Mouse (Mus musculus): ENCODE results near the gene Wwp2.
"Not testable (repeated sequence)": the region's sequence is repeated elsewhere in the genome, so short reads cannot be mapped to it uniquely, and the experiment has no call there.

The Wwp2 gene

DNA sequence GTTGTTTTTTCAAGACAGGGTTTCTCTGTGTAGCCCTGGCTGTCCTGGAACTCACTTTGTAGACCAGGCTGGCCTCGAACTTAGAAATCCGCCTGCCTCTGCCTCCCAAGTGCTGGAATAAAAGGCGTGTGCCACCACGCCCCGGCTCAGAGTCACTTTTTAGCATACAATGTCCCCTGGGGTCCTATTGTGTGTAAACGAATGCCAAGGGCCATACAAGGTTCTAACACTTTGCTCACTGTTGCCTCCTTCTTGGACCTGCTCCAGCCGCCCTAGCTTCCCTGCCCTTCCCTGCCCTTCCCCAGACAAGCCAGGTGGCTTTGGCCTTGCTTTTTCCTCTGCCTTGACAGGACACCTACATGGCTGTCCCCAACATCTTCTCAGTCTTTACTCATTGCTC is 40.6 kb downstream of the Wwp2 start:
- DNase-seq, result not testable (repeated sequence)

DNA sequence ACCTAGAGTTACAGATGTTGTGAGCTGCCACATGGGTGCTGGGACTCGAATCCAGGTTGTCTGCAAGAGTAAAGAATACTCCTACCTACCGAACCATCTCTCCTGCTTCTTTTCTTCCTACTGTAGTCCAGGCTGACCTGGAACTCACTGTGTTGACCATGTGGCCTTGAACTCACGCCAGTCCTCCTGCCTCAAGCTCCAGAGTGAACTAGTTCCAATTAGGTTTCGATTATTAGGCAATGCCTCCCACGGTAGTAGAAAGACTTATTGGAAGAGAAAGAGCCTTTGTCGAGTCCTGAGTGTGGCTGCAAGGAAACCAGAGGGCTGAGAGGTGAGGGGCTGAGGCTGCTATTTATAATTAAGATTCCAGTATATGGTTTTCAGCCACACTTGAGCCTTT is 42.6 kb downstream of the Wwp2 start:
- DNase-seq, result no peak

DNA sequence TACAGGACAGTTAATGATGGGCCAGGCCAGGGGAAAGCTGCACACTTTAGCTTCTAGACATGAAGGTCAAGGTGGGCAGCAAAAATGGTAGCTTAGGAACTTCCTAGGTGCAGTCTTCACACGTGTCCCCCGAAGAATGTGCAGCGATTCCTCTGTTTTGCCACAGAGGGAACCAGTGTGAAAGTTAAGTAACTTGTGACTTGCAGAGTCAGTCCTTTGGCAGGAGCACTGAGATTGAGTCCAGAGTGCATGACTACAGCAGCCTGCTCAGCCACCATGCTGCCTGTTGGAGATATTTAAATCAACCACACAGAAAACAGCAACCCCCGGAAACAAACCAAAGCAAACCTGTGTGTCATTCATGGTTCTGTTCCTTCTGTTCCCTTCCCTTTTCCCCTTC is 44.3 kb downstream of the Wwp2 start:
- DNase-seq, result no peak

DNA sequence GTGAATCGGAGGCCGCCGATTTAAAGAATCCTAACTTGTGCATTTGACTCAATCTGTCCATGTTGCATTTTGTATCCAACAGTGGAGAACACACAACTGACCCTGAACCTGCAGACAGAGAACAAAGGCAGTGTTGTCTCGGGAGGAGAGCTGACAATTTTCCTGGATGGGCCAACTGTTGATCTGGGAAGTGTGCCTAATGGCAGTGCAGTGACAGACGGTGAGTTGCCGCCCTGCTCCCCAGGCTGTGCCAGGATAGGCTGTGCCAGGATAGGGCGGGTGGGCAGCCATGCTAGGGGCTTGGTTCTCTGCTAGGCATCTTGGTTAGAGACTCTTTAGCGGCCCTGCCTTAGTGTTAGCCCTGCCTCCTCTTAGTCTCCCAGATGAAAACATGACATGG is 47.1 kb downstream of the Wwp2 start:
- DNase-seq, result no peak

DNA sequence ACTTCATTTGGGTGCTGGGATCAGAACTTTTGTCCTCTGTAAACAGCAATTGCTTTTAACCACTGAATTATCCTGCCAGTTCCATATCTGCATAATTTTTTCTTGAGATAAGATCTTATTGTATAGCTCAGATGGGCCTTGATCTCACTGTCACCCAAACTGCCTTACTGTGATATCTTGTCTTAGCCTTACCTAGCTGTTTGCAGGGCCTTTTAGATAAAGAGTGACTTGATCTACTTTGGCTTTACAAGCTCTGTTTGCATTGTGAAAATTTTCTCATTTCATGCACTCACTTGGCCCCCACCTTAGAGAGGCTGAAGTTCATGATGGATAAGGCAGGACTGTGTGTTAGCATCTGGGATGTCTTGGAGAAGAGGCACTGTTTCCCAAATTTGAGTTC is 48.8 kb downstream of the Wwp2 start:
- DNase-seq, result no peak

DNA sequence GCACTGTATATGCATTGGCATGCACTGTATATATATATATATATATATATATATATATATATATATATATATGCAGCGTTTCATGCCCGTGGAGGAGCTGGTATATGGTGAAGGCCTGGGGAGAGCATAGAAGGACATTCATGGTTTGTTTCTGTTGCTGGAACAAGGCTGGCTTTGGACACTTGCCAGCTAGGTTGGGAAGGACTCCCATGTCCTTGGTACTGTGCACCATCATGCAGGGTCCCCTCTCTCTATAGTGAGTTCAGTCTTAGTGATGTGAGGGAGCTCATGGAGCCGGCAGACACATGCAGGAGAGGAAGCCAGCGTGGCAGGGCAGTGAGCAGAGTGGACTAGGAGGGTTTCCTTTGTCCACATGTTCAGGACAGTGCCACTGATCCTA is 52.4 kb downstream of the Wwp2 start:
- DNase-seq, result no peak

DNA sequence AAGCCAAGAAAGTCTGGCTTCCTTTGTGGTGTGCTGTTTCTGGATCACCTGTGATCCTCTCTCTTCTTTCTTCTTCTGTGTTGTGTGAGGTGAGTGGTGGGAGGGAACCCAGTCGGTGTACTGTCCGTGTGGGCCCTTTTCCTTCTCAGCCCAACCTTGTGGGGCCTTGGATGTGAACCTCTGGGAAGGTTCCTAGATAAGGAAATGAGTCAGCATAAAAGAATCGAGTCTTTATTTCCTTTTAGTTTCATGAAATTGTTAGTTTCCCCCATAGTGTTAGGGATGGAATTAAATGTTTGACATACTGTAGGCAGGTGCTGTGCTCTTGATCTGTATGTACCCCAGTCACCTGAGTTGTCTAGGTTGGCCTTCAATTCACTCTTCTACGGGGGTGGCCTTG is 52.9 kb downstream of the Wwp2 start:
- DNase-seq, result no peak

DNA sequence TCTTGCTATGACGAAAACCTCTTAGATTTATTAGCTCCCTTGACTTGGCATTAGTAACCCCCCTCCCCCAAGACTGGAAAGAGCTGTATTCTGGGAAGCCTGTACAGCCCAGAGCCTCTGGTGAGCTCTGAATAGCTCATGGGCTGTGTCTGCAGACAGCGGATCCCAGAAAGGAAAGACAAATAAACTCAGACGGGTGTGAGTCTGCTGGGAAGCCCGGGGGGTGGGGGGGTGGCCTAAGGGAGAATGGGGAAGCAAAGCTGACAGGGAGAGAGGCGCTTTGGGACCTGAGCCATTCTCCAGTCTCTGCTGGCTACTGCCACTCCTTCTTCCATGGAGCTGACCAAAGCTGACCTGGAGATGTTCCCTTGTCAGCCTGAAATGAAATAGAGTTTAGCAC is 53.8 kb downstream of the Wwp2 start:
- no peak for DNase-seq

DNA sequence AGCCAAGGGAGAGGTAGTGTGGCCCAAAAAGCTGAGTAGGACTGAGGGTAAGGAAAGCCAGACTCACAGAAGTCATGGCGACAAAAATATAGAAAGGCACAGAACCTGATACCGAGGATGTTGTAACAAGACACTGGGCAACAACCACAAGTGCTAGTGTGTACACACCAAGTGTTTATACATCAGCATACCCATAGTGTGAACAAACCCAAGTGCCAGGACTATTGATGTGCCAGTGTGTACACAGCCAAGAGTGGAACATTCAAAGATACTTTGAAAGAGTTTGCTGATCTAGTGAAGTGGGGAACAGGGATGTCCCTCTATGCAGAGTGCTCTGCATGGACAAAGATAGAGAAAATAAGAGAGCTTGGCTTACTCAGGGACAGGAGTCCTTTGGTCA is 54.5 kb downstream of the Wwp2 start:
- DNase-seq, result no peak

DNA sequence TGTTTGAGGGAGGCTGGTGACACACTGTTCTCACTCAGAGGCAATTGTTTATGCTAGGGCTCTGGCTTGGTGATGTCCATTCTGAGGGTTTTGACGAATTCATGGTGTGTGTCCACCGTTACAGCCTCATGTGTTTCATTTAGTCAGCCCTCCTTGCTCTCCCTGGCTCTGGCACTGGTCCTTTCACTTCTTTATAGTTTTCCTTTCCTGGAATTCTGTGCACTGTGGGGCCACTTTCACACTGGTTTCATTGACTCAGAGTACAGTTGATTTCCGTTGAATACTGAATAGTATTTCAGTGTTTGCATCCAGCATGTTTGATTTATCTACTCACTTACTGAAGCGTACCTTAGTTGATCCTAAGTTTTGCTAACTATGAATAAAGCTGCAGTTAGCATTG is 55.0 kb downstream of the Wwp2 start:
- no peak for DNase-seq

DNA sequence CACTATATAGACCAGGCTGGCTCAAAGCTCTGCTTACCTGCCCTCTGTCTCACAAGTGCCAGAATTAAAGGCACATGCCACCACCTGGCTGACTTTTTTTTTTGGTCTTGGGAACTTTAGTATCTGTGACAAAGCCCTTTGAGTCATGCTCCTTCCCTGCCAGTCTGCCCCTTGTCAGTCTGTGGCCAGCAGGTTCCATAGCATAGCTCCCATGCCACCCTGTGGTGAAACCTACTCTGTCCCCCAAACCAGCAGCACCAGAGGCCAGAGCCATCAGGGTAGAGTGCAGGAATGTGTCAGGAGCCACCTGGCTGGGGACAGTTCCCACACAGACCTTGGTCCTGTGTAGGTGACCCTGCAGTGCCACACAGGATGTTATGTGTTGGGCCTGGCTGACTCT is 55.7 kb downstream of the Wwp2 start:
- no peak for DNase-seq

DNA sequence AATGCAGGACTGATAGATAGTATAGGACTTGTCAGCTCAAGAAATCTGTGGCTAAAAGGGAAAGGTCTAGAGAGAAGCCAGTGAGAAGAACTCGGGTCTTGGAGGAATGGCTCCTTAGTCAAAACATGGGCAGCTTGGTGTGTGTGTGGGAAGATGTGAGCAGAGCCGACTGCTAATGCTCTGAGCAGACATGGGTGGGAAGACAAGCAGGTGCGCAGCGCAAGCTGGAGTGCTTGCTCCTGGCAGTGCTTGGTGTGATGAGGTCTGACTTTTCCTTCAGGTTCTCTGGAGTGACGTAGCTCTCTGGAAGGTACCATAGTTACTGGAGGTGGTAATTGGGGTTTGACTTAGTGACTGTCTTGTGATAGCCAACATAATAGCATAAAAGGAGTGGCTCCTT is 56.6 kb downstream of the Wwp2 start:
- no peak for DNase-seq

DNA sequence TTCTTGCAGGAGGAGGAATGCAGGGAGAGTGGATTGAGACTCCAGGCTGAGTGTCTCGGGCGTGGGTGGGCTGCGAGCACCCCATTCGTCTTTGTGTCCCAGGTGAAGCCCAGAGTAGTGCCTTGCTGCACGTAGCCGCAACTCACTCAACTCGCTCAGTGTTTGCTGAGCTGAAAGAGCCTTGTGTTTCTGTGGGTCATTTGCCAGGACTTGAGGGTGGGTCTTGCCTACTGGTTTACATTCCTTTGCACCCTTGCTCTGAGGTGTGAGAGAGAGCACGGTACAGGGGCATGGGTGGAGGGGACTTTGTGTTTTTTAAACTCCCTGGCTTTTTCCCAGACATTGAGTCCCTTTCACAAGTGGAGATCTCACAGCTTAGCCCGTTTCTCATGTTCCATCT is 59.3 kb downstream of the Wwp2 start:
- DNase-seq, result no peak

DNA sequence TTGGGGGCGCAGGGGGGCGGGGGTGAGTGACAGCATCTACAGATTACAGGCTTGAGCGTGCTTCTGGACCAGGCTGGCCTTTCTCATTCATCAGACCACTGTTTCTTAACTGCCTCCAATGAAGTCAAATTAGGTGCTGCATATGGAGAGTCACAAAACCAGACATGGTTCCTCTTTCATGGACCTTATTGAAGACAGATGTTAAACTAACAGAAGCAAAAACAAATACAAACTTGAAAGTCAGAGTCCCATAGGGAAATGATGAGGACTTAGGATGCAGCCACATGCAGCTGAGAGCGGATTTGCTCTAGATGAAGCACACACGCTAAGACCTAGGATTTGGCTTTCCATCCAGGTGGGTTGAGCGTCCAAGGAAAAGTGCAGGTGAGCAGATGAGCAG is 61.5 kb downstream of the Wwp2 start:
- no peak for DNase-seq

DNA sequence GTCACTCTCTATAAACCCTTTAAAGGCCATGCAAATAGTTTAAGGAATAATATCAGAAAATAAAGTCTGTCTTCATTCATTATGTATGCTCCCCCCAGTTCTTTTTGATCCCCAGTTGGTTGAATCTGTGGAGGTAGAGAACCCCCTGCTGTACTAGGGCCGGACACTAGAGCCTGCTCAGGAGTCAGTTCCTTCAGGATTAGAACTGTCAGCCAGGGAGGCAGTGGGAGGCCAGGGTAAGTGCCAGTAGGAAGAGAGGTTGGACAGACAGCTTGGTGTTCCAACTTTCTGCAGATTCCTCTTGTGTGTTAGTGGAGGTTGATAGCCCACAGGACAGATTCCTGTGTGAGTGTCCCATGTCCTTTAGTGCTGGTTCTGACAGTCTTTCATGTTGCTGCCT is 62.2 kb downstream of the Wwp2 start:
- DNase-seq, result no peak

DNA sequence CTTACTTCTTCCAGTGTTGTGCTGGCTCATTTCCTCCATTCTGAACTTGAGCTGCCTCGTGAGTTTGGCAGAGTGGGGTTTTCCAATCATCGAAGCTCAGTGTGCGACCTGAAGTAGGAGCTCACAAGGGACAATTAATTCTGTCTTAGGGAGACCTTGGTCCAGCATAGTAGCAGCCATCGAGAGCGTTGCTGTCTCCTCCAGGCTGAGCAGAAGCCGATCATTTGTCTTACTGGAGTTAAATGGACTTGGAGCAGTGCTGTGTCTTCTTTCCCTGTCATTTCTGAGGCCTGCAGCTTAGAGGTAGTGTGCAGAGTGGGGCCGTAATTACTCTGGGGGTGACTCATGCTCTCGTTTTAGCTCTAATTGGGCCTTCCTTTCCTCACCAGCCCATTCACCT is 62.6 kb downstream of the Wwp2 start:
- no peak for DNase-seq

DNA sequence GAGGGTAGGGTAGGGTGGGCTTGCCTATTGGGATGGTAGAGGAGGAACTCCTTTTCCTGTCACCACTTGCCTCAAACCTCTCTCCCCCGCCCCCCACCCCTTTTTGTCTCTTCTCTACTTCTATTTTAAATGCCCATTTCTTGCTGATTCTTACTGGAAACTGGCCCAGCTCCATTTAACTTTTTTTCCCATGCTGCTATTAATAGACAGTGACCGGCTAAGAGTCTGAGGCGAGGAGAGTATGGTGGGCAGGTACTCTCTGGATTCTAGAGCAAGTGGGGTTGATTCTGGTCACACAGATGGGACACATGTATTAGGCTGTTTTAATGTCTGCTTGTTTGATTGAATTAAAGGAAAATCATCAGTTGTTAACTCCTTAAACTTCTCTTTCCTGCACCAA is 63.4 kb downstream of the Wwp2 start:
- no peak for DNase-seq

DNA sequence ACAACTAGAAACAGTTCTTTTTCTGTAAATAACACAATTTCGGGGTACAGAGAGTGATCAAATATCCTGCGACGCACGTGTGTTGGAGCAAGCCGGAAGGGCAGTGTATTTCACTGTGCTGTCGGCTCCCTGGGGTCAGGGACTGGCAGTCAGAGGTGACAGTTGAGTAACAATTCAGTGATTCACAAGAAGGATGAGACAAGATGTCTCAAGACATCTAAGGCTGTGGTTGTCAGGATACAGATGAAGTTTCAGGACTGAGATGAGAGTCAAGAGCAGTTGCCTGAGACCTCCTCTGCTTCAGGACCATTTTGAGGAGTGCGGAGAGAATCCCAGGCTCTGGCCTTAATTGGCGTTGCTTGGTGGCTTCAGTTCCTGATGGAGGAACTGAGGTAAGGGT is 66.2 kb downstream of the Wwp2 start:
- no peak for DNase-seq

DNA sequence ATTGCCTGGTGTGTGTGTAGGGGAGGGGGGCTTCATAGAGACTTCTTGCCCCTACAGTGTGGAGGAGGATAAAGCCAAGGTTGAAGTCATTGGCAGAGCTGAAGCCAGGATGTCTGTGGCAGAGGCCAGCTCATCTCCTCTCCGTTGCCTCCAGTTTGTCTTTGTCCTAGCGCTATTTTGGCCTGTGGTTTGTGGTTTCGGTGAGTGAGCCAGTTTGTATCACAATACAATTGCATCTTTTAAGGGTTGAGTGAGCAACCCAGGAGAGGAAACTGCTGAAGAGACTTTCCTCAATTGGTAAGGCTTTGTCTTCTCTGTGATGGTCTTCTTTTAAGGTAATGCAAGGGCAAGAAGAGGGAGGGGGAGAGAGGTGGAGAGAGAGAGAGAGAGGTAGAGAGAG is 66.8 kb downstream of the Wwp2 start:
- no peak for DNase-seq

DNA sequence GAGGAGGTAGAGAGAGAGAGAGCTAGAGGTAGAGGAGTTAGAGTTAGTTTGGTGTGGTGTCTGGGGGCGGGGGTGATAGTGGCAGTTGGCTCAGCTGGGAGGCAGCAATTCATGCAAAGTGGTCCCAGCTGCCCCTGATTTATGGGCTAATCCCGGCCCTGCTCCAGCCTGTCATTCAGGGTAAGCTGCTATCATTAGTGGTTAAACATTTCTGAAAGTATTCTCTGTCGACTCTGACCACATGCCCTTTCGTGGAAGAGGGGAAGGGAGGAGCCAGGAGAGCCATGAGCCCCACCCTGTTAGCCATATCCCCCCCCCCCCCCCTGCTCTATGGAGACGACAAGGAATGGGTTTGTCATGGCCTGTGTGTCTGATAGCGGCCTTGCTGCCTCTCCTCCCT is 67.2 kb downstream of the Wwp2 start:
- DNase-seq, result no peak

DNA sequence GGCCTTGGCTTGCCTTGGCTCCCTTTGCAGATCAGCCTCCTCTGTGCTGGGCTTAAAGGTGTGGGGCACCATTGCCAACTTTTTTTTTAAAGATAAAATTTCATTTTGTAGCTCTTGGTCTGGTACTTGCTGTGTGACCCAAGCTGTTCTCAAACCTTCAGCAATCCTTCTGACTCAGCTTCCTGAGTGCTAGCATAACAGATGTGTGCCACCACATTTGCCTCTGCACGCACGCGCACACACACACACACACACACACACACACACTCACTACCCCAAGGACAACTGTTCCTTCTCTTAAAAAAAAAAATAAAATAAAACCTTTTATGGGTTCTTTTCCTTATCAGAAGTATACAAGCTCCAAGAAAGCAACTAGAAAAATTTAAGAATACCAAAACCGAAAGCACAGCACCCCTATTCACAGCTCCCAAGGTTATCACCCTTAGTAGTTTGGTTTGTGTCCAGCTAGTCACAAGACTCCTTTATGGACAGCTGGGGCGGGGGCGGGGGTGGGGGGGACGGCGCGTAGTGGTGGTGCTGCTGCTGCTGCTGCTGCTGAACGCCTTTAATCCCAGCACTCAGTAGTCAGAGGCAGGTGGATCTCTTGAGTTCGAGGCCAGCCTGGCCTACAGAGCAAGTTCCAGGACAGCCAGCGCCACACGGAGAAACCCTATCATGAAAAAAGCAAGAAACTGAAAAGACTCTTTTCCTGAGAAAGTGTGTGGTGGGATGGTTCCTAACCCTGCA is 68.2 kb downstream of the Wwp2 start:
- no peak for DNase-seq

DNA sequence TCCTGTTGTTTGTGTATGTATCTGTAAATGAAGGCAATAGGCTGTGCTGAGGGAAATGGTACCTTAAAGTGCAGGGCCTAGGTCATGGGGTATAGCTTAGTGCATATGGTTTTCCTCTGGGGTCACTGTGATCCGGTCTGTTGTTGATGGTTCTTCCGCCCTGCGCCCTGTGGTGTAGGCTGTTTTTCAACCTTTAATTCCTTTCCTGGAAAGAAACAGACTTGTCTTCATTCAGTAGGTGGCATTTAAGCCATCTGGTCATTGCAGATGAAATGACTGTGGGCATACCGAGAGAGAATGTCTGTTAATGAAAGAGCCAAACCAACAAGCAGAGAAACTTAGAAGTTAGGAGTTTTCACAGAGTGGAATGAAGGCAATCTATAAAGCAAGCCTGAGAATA is 69.1 kb downstream of the Wwp2 start:
- DNase-seq, result no peak

DNA sequence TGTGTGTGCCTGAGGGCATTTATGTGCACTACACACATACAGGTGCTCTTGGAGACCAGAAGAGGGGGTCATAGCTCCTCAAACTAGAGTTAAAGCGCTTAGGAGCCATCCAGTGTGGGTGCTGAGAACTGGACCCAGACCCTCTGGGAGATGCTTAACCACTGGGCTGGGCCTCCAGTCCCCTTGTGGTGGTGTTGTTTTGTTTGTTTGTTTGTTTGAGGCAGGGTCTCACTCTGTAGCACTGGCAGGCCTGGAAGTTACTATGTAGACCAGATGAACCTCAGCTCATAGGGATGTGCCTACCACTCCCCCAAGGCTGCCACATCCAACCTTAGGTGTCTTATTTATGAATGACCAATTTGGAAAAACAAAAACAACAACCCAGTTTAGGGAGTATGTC is 70.9 kb downstream of the Wwp2 start:
- DNase-seq, result no peak

DNA sequence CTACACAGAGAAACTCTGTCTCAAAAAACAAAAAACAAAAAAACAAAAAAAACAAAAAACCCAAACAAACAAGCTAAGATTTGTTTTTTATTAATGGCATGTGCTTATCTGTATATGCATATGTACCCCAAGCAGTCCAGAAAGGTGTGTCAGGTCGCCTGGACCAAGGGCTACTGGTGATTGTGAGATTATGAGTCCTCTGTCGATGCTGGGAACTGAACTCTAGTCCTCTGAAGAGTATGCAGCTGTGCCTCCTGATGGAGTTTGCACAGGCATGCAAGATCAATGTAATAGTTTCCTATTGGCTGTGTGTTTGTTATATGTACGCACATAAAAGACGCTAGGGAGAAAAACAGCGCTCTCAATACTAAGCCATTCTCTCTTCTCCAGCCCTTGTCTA is 74.0 kb downstream of the Wwp2 start:
- DNase-seq, result no peak

DNA sequence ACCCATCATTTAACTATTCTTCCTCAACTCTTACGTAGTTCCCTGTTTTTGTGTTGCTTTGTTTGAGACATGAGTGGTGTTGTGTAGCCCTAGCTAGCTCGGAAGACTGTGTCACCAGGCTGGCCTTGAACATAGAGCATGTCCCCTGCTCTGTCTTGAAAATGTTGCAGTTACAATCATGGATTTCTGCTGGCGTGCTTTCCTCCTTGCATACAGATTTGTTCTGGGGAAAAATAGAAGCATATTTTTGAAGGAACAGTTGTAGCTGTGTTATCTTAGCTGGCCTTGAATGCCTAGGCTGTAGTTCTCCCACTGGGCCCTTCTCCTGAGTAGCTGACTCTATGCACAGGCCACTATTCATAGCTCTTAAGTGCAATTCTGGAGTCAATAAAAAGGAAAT is 74.6 kb downstream of the Wwp2 start:
- no peak for DNase-seq

DNA sequence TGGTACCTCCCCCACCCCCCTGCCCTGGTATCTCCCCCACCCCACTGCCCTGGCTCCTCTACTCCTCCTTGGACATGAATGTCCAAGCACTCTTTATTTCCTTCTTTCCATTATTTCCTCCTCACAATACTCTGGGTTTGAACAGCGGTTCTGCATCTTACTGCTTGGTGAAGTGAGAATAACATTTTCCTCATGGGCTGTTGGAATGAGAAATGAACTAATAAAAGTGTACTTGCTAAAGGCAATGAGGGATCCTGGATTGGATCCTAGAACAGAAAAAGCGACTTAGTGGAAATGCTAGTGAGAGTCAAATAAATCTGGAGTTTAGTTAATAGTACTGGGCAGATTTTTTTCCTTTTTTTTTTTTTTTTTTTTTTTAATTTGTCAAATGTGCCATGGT is 77.1 kb downstream of the Wwp2 start:
- DNase-seq, result no peak
